Mouse (Mus musculus): ENCODE measurements around the gene Nol10. TPM values are rescaled to one million over a fixed set of nuclear protein-coding genes. Genes with fewer than 3 reads are reported as not detected.

Nol10 gene
- polyA plus RNA-seq, 1 experiment from 2014 or later = 7.5 TPM

GRCm38 (mm10) chr12:17411242-17411641 is 63.0 kb downstream of the Nol10 start:
- Histone ChIP-seq H3K4me3 (ENCODE audit: low read depth, low read length) (no peak overlapping the region), H3K27me3 (ENCODE audit: control insufficient read depth, insufficient read depth, low read depth, low read length) (no peaks in the 10 kb centered on the region), H3K9me3 (replicated peaks; ENCODE audit: control insufficient read depth, low read length) (no peaks in the 10 kb centered on the region), H3K4me1 (ENCODE audit: control insufficient read depth, low read depth, low read length) (no peaks in the 10 kb centered on the region), H3K4me2 (ENCODE audit: low read depth, low read length) (no peak overlapping the region), H3K9ac (ENCODE audit: low read depth, low read length) (no peak overlapping the region), H3K27ac (ENCODE audit: low read length) (no peak overlapping the region), H3K36me3 (ENCODE audit: control insufficient read depth, insufficient read depth) (peaks cover 4% of the 10 kb centered on the region)
- WGBS (ENCODE audit: insufficient replicate concordance) = 62% methylated on average over 2 of the region's 2 CpGs
- ATAC-seq (ENCODE audit: low read depth) = no peak

DNA sequence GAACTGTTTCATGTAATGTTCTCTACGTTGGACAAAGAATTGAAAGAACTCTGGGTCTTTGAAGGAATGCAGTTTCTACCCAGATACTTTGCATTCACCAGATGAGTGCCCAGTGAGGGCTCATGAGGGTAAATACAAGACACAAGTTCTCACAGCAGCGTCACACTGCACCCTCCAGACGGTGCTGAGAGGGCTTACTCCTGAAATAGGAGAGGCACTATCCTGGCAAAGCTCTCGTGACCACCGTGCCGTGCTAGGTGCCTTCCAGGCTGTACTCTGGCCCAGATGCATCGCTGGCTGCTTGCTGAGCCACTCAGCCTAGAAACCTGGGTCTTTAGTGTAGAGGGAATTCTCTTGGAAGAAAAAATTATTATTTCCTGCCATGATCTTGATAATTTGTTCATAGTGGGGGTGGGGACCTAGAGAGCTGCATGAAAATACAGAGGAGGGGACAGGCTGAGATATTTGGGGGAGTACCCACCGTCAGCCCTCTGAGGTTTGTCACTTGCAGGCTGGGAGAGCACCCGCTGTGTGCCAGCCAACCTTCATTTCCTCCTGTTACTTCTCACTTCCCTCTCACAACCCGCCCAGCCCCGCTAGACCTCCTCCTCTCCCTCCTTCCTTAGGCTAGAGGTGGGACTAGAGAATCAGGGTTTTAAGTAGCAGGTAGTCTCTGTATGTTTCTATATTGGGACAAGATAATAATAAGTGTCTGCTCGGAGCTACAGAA is 63.7 kb downstream of the Nol10 start:
- Histone ChIP-seq H3K9me3 (replicated peaks; ENCODE audit: control insufficient read depth, low read length) (no peaks in the 10 kb centered on the region), H3K4me1 (ENCODE audit: control insufficient read depth, low read depth, low read length) (no peaks in the 10 kb centered on the region), H3K36me3 (ENCODE audit: control insufficient read depth, insufficient read depth) (peaks cover 4% of the 10 kb centered on the region), H3K9ac (ENCODE audit: low read depth, low read length) (no peak overlapping the region), H3K27me3 (ENCODE audit: control insufficient read depth, insufficient read depth, low read depth, low read length) (no peaks in the 10 kb centered on the region), H3K27ac (ENCODE audit: low read length) (no peak overlapping the region), H3K4me3 (ENCODE audit: low read depth, low read length) (no peak overlapping the region), H3K4me2 (ENCODE audit: low read depth, low read length) (no peak overlapping the region)
- no peak for ATAC-seq (ENCODE audit: low read depth)
- 60% methylated on average over 12 of the region's 12 CpGs for WGBS (ENCODE audit: insufficient replicate concordance)

- H3K4me3 ChIP-seq (ENCODE audit: low read depth, low read length) = no peak overlapping the region
- 80% methylated on average over 7 of the region's 7 CpGs for WGBS (ENCODE audit: insufficient replicate concordance)
- H3K4me2 ChIP-seq (ENCODE audit: low read depth, low read length) = no peak overlapping the region
- no peaks in the 10 kb centered on the region for H3K27me3 ChIP-seq (ENCODE audit: control insufficient read depth, insufficient read depth, low read depth, low read length)
- no peaks in the 10 kb centered on the region for H3K4me1 ChIP-seq (ENCODE audit: control insufficient read depth, low read depth, low read length)
- peaks cover 4% of the 10 kb centered on the region for H3K36me3 ChIP-seq (ENCODE audit: control insufficient read depth, insufficient read depth)
- H3K9ac ChIP-seq (ENCODE audit: low read depth, low read length) = no peak overlapping the region
- no peak for ATAC-seq (ENCODE audit: low read depth)
- H3K9me3 ChIP-seq (replicated peaks; ENCODE audit: control insufficient read depth, low read length) = no peaks in the 10 kb centered on the region
- no peak overlapping the region for H3K27ac ChIP-seq (ENCODE audit: low read length)
Measured at GRCm38 (mm10) chr12:17414734-17415133, 66.5 kb downstream of the Nol10 start.

GRCm38 (mm10) chr12:17420168-17420810 is 72.0 kb downstream of the Nol10 start:
- Histone ChIP-seq H3K27me3 (ENCODE audit: control insufficient read depth, insufficient read depth, low read depth, low read length) (no peaks in the 10 kb centered on the region), H3K9ac (ENCODE audit: low read depth, low read length) (no peak overlapping the region), H3K9me3 (replicated peaks; ENCODE audit: control insufficient read depth, low read length) (no peaks in the 10 kb centered on the region), H3K36me3 (ENCODE audit: control insufficient read depth, insufficient read depth) (peaks cover 4% of the 10 kb centered on the region), H3K4me2 (ENCODE audit: low read depth, low read length) (no peak overlapping the region), H3K4me3 (ENCODE audit: low read depth, low read length) (no peak overlapping the region), H3K27ac (ENCODE audit: low read length) (no peak overlapping the region), H3K4me1 (ENCODE audit: control insufficient read depth, low read depth, low read length) (no peaks in the 10 kb centered on the region)
- WGBS (ENCODE audit: insufficient replicate concordance) = 34% methylated on average over 3 of the region's 3 CpGs
- ATAC-seq (ENCODE audit: low read depth) = no peak

- no peaks in the 10 kb centered on the region for H3K9me3 ChIP-seq (replicated peaks; ENCODE audit: control insufficient read depth, low read length)
- H3K27ac ChIP-seq (ENCODE audit: low read length) = no peak overlapping the region
- H3K36me3 ChIP-seq (ENCODE audit: control insufficient read depth, insufficient read depth) = peaks cover 2% of the 10 kb centered on the region; the same call in 1 of the 2 replicates
- H3K4me1 ChIP-seq (ENCODE audit: control insufficient read depth, low read depth, low read length) = no peaks in the 10 kb centered on the region
- no peak overlapping the region for H3K9ac ChIP-seq (ENCODE audit: low read depth, low read length)
- 69% methylated on average over 11 of the region's 11 CpGs for WGBS (ENCODE audit: insufficient replicate concordance)
- H3K27me3 ChIP-seq (ENCODE audit: control insufficient read depth, insufficient read depth, low read depth, low read length) = no peaks in the 10 kb centered on the region
- H3K4me2 ChIP-seq (ENCODE audit: low read depth, low read length) = no peak overlapping the region
- peak; percentile 80 for ATAC-seq (ENCODE audit: low read depth)
- no peak overlapping the region for H3K4me3 ChIP-seq (ENCODE audit: low read depth, low read length)
Measured at GRCm38 (mm10) chr12:17425254-17426169, 77.3 kb downstream of the Nol10 start.

DNA sequence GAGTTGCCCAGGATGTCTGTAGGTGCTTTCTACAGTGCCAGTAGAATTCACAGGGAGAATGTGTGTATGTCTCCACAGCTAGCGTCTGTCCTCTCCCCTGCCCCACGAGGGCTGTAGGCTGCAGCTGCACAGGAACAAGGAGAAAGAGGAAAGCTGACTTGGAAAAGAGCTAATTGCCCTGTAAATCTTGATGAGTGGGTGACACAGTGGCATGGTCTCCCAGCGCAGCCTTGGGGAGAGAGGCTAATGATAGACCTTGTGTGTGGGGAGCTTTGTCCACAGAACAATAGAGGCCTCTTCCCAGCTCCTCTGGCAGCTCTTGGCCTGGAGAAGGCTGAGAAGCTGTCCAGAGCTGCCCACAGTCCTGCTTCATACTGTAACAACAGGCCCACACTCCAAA is 78.5 kb downstream of the Nol10 start:
- 79% methylated on average over 3 of the region's 3 CpGs for WGBS (ENCODE audit: insufficient replicate concordance)
- peaks cover 2% of the 10 kb centered on the region; the same call in 1 of the 2 replicates for H3K36me3 ChIP-seq (ENCODE audit: control insufficient read depth, insufficient read depth)
- ATAC-seq (ENCODE audit: low read depth) = no peak

GRCm38 (mm10) chr12:17430578-17430977 is 82.3 kb downstream of the Nol10 start:
- no peak overlapping the region for H3K27ac ChIP-seq (ENCODE audit: low read length)
- 83% methylated on average over 2 of the region's 2 CpGs for WGBS (ENCODE audit: insufficient replicate concordance)
- no peak overlapping the region for H3K9ac ChIP-seq (ENCODE audit: low read depth, low read length)
- no peak overlapping the region for H3K4me3 ChIP-seq (ENCODE audit: low read depth, low read length)
- H3K27me3 ChIP-seq (ENCODE audit: control insufficient read depth, insufficient read depth, low read depth, low read length) = no peaks in the 10 kb centered on the region
- no peaks in the 10 kb centered on the region for H3K9me3 ChIP-seq (replicated peaks; ENCODE audit: control insufficient read depth, low read length)
- no peak overlapping the region for H3K4me2 ChIP-seq (ENCODE audit: low read depth, low read length)
- no peaks in the 10 kb centered on the region for H3K4me1 ChIP-seq (ENCODE audit: control insufficient read depth, low read depth, low read length)
- no peak for ATAC-seq (ENCODE audit: low read depth)
- H3K36me3 ChIP-seq (ENCODE audit: control insufficient read depth, insufficient read depth) = peaks cover 2% of the 10 kb centered on the region; the same call in 1 of the 2 replicates

More for the DNA sequence above, 78.5 kb downstream of the Nol10 start:
- no peaks in the 10 kb centered on the region for H3K9me3 ChIP-seq (replicated peaks; ENCODE audit: control insufficient read depth, low read length)
- H3K4me1 ChIP-seq (ENCODE audit: control insufficient read depth, low read depth, low read length) = no peaks in the 10 kb centered on the region
- no peak overlapping the region for H3K9ac ChIP-seq (ENCODE audit: low read depth, low read length)
- no peak overlapping the region for H3K4me2 ChIP-seq (ENCODE audit: low read depth, low read length)
- H3K4me3 ChIP-seq (ENCODE audit: low read depth, low read length) = no peak overlapping the region
- H3K27me3 ChIP-seq (ENCODE audit: control insufficient read depth, insufficient read depth, low read depth, low read length) = no peaks in the 10 kb centered on the region
- H3K27ac ChIP-seq (ENCODE audit: low read length) = no peak overlapping the region

DNA sequence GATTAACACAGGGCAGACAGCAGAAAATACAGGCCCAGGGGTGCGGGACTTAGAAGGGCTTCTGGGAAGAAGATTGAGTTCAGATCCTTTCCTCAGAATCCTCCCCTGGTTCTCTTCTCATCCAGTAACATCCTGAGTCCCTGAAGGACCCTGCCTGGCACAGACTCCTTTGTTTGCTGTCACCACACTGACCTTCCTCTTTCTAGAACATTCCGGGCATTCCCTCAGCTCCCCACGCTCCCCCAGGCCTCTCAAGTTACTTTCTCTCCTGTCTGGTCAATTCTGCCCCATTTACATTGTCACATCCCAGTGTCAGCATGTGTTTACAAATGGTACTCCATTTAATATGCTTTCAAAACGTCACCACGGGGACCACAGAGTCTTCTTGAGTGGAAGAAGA is 82.9 kb downstream of the Nol10 start:
- Histone ChIP-seq H3K27ac (ENCODE audit: low read length) (no peak overlapping the region), H3K4me3 (ENCODE audit: low read depth, low read length) (no peak overlapping the region), H3K4me1 (ENCODE audit: control insufficient read depth, low read depth, low read length) (no peaks in the 10 kb centered on the region), H3K36me3 (ENCODE audit: control insufficient read depth, insufficient read depth) (peaks cover 2% of the 10 kb centered on the region; the same call in 1 of the 2 replicates), H3K9me3 (replicated peaks; ENCODE audit: control insufficient read depth, low read length) (no peaks in the 10 kb centered on the region), H3K27me3 (ENCODE audit: control insufficient read depth, insufficient read depth, low read depth, low read length) (no peaks in the 10 kb centered on the region), H3K9ac (ENCODE audit: low read depth, low read length) (no peak overlapping the region), H3K4me2 (ENCODE audit: low read depth, low read length) (no peak overlapping the region)
- ATAC-seq (ENCODE audit: low read depth) = no peak
- 74% methylated on average over 5 of the region's 5 CpGs for WGBS (ENCODE audit: insufficient replicate concordance)

Measured in liver, embryonic 16.5 days (tissue).